Mouse (Mus musculus) G1E-ER4 (cell line): ENCODE measurements around the gene Igfbp2. TPM values are rescaled to one million over a fixed set of nuclear protein-coding genes. Genes with fewer than 3 reads are reported as not detected.

Source experiments
- GATA1 ChIP-seq: IDR thresholded peaks from one replicate; pipeline ENCODE4 v1.8.0; 2012; ENCODE audit warnings: low read length, inconsistent platforms
- polyA plus RNA-seq: library from polyadenylated mRNA; stranded (reverse); fragments of >175 nt; gene quantifications from 2 replicates; pipeline ENCODE4 v1.2.3, GENCODE M21; 2012

Igfbp2 gene
- polyA plus RNA-seq, 1 experiment = not detected

- no peak for TF ChIP-seq GATA1
These were observed 4.5 kb downstream of the Igfbp2 start for GRCm38 (mm10) chr1:72828843-72829242.

- TF ChIP-seq GATA1 = no peak
These were observed 6.2 kb downstream of the Igfbp2 start for GRCm38 (mm10) chr1:72830485-72830884.

- TF ChIP-seq GATA1 = no peak
These were observed 8.4 kb downstream of the Igfbp2 start for GRCm38 (mm10) chr1:72832715-72833153.

GRCm38 (mm10) chr1:72833563-72833962 lies 9.3 kb downstream of the Igfbp2 start:
- no peak for TF ChIP-seq GATA1

- no peak for TF ChIP-seq GATA1
These were observed 15.1 kb downstream of the Igfbp2 start for GRCm38 (mm10) chr1:72839356-72839755.

GRCm38 (mm10) chr1:72839791-72840190 lies 15.5 kb downstream of the Igfbp2 start:
- TF ChIP-seq GATA1 = no peak

- TF ChIP-seq GATA1 = no peak
These were observed 18.6 kb downstream of the Igfbp2 start for GRCm38 (mm10) chr1:72842666-72843459.

- TF ChIP-seq GATA1 = no peak
These were observed 20.4 kb downstream of the Igfbp2 start for GRCm38 (mm10) chr1:72844675-72845074.

- TF ChIP-seq GATA1 = no peak
These were observed 23.6 kb downstream of the Igfbp2 start for GRCm38 (mm10) chr1:72847849-72848380.

- no peak for TF ChIP-seq GATA1
These were observed 24.7 kb downstream of the Igfbp2 start for GRCm38 (mm10) chr1:72849037-72849436.

- no peak for TF ChIP-seq GATA1
These were observed 29.5 kb downstream of the Igfbp2 start for GRCm38 (mm10) chr1:72853759-72854158.

GRCm38 (mm10) chr1:72854337-72855237 lies 30.3 kb downstream of the Igfbp2 start:
- no peak for TF ChIP-seq GATA1

GRCm38 (mm10) chr1:72855729-72856128 lies 31.4 kb downstream of the Igfbp2 start:
- TF ChIP-seq GATA1 = no peak

GRCm38 (mm10) chr1:72856209-72856909 lies 32.1 kb downstream of the Igfbp2 start:
- no peak for TF ChIP-seq GATA1

GRCm38 (mm10) chr1:72857142-72857541 lies 32.8 kb downstream of the Igfbp2 start:
- no peak for TF ChIP-seq GATA1
